Mouse (Mus musculus) hindbrain, embryonic 10.5 days (tissue): ENCODE measurements around the gene Ezh1. TPM values are rescaled to one million over a fixed set of nuclear protein-coding genes. Genes with fewer than 3 reads are reported as not detected.

ENCODE experiments used
- DNase-seq: peaks from one replicate; pipeline ENCODE4 v3.0.0-alpha.2; 2017; ENCODE audit warnings: low spot score
- H3K27ac ChIP-seq: fragments of 300-500 bp; sonication (generic); 2 replicates; pipeline ENCODE4 v1.5.1; 2016; ENCODE audit warnings: mild to moderate bottlenecking, moderate library complexity
- H3K27me3 ChIP-seq: fragments of 300-500 bp; sonication (generic); 2 replicates; pipeline ENCODE4 v1.6.1; 2016; ENCODE audit warnings: mild to moderate bottlenecking; ENCODE audit not compliant: poor library complexity, insufficient read depth, severe bottlenecking
- H3K36me3 ChIP-seq: fragments of 300-500 bp; sonication (generic); 2 replicates; pipeline ENCODE4 v1.6.1; 2016; ENCODE audit warnings: mild to moderate bottlenecking, moderate library complexity
- H3K4me1 ChIP-seq: fragments of 300-500 bp; sonication (generic); replicated peaks from 2 replicates; pipeline ENCODE4 v1.6.1; 2016; ENCODE audit warnings: mild to moderate bottlenecking
- H3K4me3 ChIP-seq: fragments of 300-500 bp; sonication (generic); 2 replicates; pipeline ENCODE4 v1.5.1; 2016; ENCODE audit warnings: mild to moderate bottlenecking, moderate library complexity
- H3K9me3 ChIP-seq: fragments of 300-500 bp; sonication (generic); 2 replicates; pipeline ENCODE4 v1.6.1; 2016; ENCODE audit warnings: mild to moderate bottlenecking, moderate library complexity
- WGBS: fragments of 180-500 bp; shearing (Covaris S2); methylation state at CpG from one replicate; pipeline ENCODE4 v1.1.7; 2016; 5-methylcytosine and 5-hydroxymethylcytosine counted together
- polyA plus RNA-seq: library from polyadenylated mRNA; unstranded; fragments of >200 nt; fragmentation: Nextera tagmentation; extraction: Ambion mirVana; gene quantifications from 2 replicates; pipeline ENCODE4 v1.2.1, GENCODE M21; 2016

The Ezh1 gene
- polyA plus RNA-seq, 1 experiment from 2014 or later, result 13.1 TPM

GRCm38 (mm10) chr11:101173631-101174388 lies 52.5 kb downstream of the Ezh1 start:
- 2% methylated on average over 61 of the region's 61 CpGs for WGBS
- H3K9me3 ChIP-seq, result no peaks in the 10 kb centered on the region
- H3K36me3 ChIP-seq, result no peaks in the 10 kb centered on the region
- H3K4me3 ChIP-seq, result peak overlapping the region; percentile 46
- peak overlapping the region; percentile 79 for H3K27ac ChIP-seq
- H3K27me3 ChIP-seq, result peaks cover 89% of the 10 kb centered on the region
- DNase-seq, result peak; percentile 88
- peaks cover 93% of the 10 kb centered on the region for H3K4me1 ChIP-seq

GRCm38 (mm10) chr11:101173112-101173511 lies 53.2 kb downstream of the Ezh1 start:
- Histone ChIP-seq H3K4me1 (peaks cover 93% of the 10 kb centered on the region), H3K27me3 (peaks cover 89% of the 10 kb centered on the region), H3K36me3 (peaks cover 2% of the 10 kb centered on the region; the same call in 1 of the 2 replicates), H3K9me3 (no peaks in the 10 kb centered on the region), H3K27ac (peak overlapping the region; percentile 79), H3K4me3 (peak overlapping the region; percentile 46)
- DNase-seq, result no peak
- 3% methylated on average over 11 of the region's 11 CpGs for WGBS

GRCm38 (mm10) chr11:101172434-101172815 lies 53.8 kb downstream of the Ezh1 start:
- H3K27me3 ChIP-seq, result peaks cover 89% of the 10 kb centered on the region
- 8% methylated on average over 5 of the region's 5 CpGs for WGBS
- peaks cover 92% of the 10 kb centered on the region for H3K4me1 ChIP-seq
- no peaks in the 10 kb centered on the region for H3K9me3 ChIP-seq
- peaks cover 9% of the 10 kb centered on the region for H3K36me3 ChIP-seq
- peak overlapping the region; percentile 82 for H3K27ac ChIP-seq
- H3K4me3 ChIP-seq, result peak overlapping the region; percentile 66
- DNase-seq, result no peak

- Histone ChIP-seq H3K36me3 (peaks cover 14% of the 10 kb centered on the region), H3K4me3 (peak overlapping the region; percentile 66), H3K27me3 (peaks cover 89% of the 10 kb centered on the region), H3K27ac (peak overlapping the region; percentile 82), H3K9me3 (no peaks in the 10 kb centered on the region), H3K4me1 (peaks cover 89% of the 10 kb centered on the region)
- DNase-seq, result peak; percentile 82
- under 1% methylated on average over 31 of the region's 31 CpGs for WGBS
Observed at GRCm38 (mm10) chr11:101171721-101172433, 54.4 kb downstream of the Ezh1 start.

GRCm38 (mm10) chr11:101170811-101171610 lies 55.3 kb downstream of the Ezh1 start, which contains the start of gene Plekhh3:
Gene Plekhh3, minus strand, starts transcription at chr11:101171351.
- Histone ChIP-seq H3K9me3 (no peaks in the 10 kb centered on the region), H3K36me3 (peaks cover 23% of the 10 kb centered on the region), H3K4me1 (peaks cover 81% of the 10 kb centered on the region), H3K27ac (peak within 1 kb of the TSS; percentile 86), H3K4me3 (peak within 1 kb of the TSS; percentile 66), H3K27me3 (peaks cover 89% of the 10 kb centered on the region)
- WGBS, result 1% methylated on average over 50 of the region's 50 CpGs
- peak; percentile 98 for DNase-seq

GRCm38 (mm10) chr11:101170354-101170810 lies 55.9 kb downstream of the Ezh1 start, which contains the start of gene Cntnap1:
Gene Cntnap1, plus strand, starts transcription at chr11:101170523.
- Histone ChIP-seq H3K36me3 (peaks cover 23% of the 10 kb centered on the region), H3K27me3 (peaks cover 89% of the 10 kb centered on the region), H3K9me3 (no peaks in the 10 kb centered on the region), H3K27ac (peak within 1 kb of the TSS; percentile 86), H3K4me1 (peaks cover 79% of the 10 kb centered on the region), H3K4me3 (peak within 1 kb of the TSS; percentile 66)
- WGBS, result 1% methylated on average over 35 of the region's 35 CpGs
- peak; percentile 47 for DNase-seq

- WGBS, result 13% methylated on average over 17 of the region's 17 CpGs
- Histone ChIP-seq H3K4me1 (peaks cover 80% of the 10 kb centered on the region), H3K4me3 (peak overlapping the region; percentile 66), H3K9me3 (no peaks in the 10 kb centered on the region), H3K27me3 (peaks cover 89% of the 10 kb centered on the region), H3K36me3 (peaks cover 23% of the 10 kb centered on the region), H3K27ac (no peak overlapping the region)
- DNase-seq, result no peak
Observed at GRCm38 (mm10) chr11:101169301-101170107, 56.8 kb downstream of the Ezh1 start.

- no peaks in the 10 kb centered on the region for H3K9me3 ChIP-seq
- peak overlapping the region; percentile 66; the same call in 1 of the 2 replicates for H3K4me3 ChIP-seq
- 59% methylated on average over 18 of the region's 18 CpGs for WGBS
- H3K4me1 ChIP-seq, result peaks cover 80% of the 10 kb centered on the region
- peaks cover 90% of the 10 kb centered on the region for H3K27me3 ChIP-seq
- peaks cover 31% of the 10 kb centered on the region for H3K36me3 ChIP-seq
- no peak overlapping the region for H3K27ac ChIP-seq
- no peak for DNase-seq
Observed at GRCm38 (mm10) chr11:101168301-101168980, 57.8 kb downstream of the Ezh1 start.

- H3K36me3 ChIP-seq, result peaks cover 36% of the 10 kb centered on the region
- peaks cover 90% of the 10 kb centered on the region for H3K27me3 ChIP-seq
- H3K4me1 ChIP-seq, result peaks cover 80% of the 10 kb centered on the region
- no peaks in the 10 kb centered on the region for H3K9me3 ChIP-seq
- 40% methylated on average over 8 of the region's 8 CpGs for WGBS
- no peak overlapping the region for H3K4me3 ChIP-seq
- no peak for DNase-seq
- H3K27ac ChIP-seq, result no peak overlapping the region
Observed at GRCm38 (mm10) chr11:101167963-101168300, 58.3 kb downstream of the Ezh1 start.

GRCm38 (mm10) chr11:101167211-101167962 lies 58.9 kb downstream of the Ezh1 start:
- 45% methylated on average over 19 of the region's 19 CpGs for WGBS
- H3K4me1 ChIP-seq, result peaks cover 80% of the 10 kb centered on the region
- no peak for DNase-seq
- H3K27me3 ChIP-seq, result peaks cover 91% of the 10 kb centered on the region
- no peak overlapping the region for H3K27ac ChIP-seq
- peaks cover 42% of the 10 kb centered on the region for H3K36me3 ChIP-seq
- H3K4me3 ChIP-seq, result no peak overlapping the region
- H3K9me3 ChIP-seq, result no peaks in the 10 kb centered on the region

- 43% methylated on average over 14 of the region's 14 CpGs for WGBS
- H3K4me1 ChIP-seq, result peaks cover 70% of the 10 kb centered on the region
- DNase-seq, result no peak
- H3K36me3 ChIP-seq, result peaks cover 52% of the 10 kb centered on the region
- H3K4me3 ChIP-seq, result no peak overlapping the region
- H3K27ac ChIP-seq, result no peak overlapping the region
- H3K27me3 ChIP-seq, result peaks cover 98% of the 10 kb centered on the region
- H3K9me3 ChIP-seq, result no peaks in the 10 kb centered on the region
Observed at GRCm38 (mm10) chr11:101166357-101166756, 59.9 kb downstream of the Ezh1 start.
